Mouse (Mus musculus): ENCODE results near the gene Tmem121b. TPM values are rescaled to one million over a fixed set of nuclear protein-coding genes. Genes with fewer than 3 reads are reported as not detected.

The Tmem121b gene
- polyA plus RNA-seq, 1 experiment, result 0.01 TPM

Other genes with a start within 250 kb of the Tmem121b start
- not detected in 2 replicates for gene D330020A13Rik, start 199.4 kb downstream of the Tmem121b start, polyA plus RNA-seq (2012; rRNA removed)
- 0.40 and 0.45 TPM in 2 replicates for gene B4galnt3, start 199.2 kb downstream of the Tmem121b start, polyA plus RNA-seq (2012; rRNA removed)
- 12.4 and 13.9 TPM in 2 replicates for gene Kdm5a, start 129.7 kb downstream of the Tmem121b start, polyA plus RNA-seq (2012; rRNA removed)
- gene Ccdc77, start 129.4 kb downstream of the Tmem121b start, polyA plus RNA-seq (2012; rRNA removed), result 9.8 and 10.1 TPM in 2 replicates
- gene Il17ra, start 30.6 kb downstream of the Tmem121b start, polyA plus RNA-seq (2012; rRNA removed), result 6.8 and 7.3 TPM in 2 replicates
- 15.5 and 20.1 TPM in 2 replicates for gene Hdhd5, start 37.5 kb upstream of the Tmem121b start, polyA plus RNA-seq (2012; rRNA removed)
- 2.7 and 3.3 TPM in 2 replicates for gene Cecr2, start 172.6 kb upstream of the Tmem121b start, polyA plus RNA-seq (2012; rRNA removed)